Mouse (Mus musculus) CH12.LX (cell line): Measurements from ENCODE around the gene Wdr81.

Experiments
- CTCF ChIP-seq, 2 experiments: IDR thresholded peaks in 1 of 2; conservative IDR thresholded peaks in 1 of 2; 2 replicates each; pipeline ENCODE4 v1.5.1; 2011 to 2012; ENCODE audit warnings: low read depth in 2 of 2, low read length in 2 of 2, improper control_type of control experiment in 1 of 2, inconsistent platforms in 1 of 2, mild to moderate bottlenecking in 1 of 2, moderate library complexity in 1 of 2
- E2F4 ChIP-seq: IDR thresholded peaks from 2 replicates; pipeline ENCODE4 v1.6.1; 2011; ENCODE audit warnings: low read depth, low read length, improper control_type of control experiment; ENCODE audit not compliant: insufficient replicate concordance
- EP300 ChIP-seq: IDR thresholded peaks from 2 replicates; pipeline ENCODE4 v1.6.1; 2011; ENCODE audit warnings: low read length, improper control_type of control experiment
- HCFC1 ChIP-seq: IDR thresholded peaks from 2 replicates; pipeline ENCODE4 v1.6.1; 2012; ENCODE audit warnings: low read depth, mild to moderate bottlenecking, inconsistent platforms, low read length, improper control_type of control experiment
- MAFK ChIP-seq: IDR thresholded peaks from 2 replicates; pipeline ENCODE4 v1.6.1; 2011; ENCODE audit warnings: low read length, improper control_type of control experiment; ENCODE audit not compliant: insufficient replicate concordance
- MAX ChIP-seq: IDR thresholded peaks from 2 replicates; pipeline ENCODE4 v1.6.1; 2011; ENCODE audit warnings: low read length, improper control_type of control experiment
- MAZ ChIP-seq: IDR thresholded peaks from 2 replicates; pipeline ENCODE4 v1.6.1; 2012; ENCODE audit warnings: low read depth, mild to moderate bottlenecking, inconsistent platforms, low read length, improper control_type of control experiment, moderate library complexity
- MEF2A ChIP-seq: IDR thresholded peaks from 2 replicates; pipeline ENCODE4 v1.6.1; 2014; ENCODE audit warnings: low read depth, mild to moderate bottlenecking, inconsistent platforms, low read length, improper control_type of control experiment, borderline replicate concordance
- MXI1 ChIP-seq: IDR thresholded peaks from 2 replicates; pipeline ENCODE4 v1.6.1; 2011; ENCODE audit warnings: mild to moderate bottlenecking, low read depth, low read length, improper control_type of control experiment
- USF1 ChIP-seq: IDR thresholded peaks from 2 replicates; pipeline ENCODE4 v1.6.1; 2014; ENCODE audit warnings: low read depth, mild to moderate bottlenecking, inconsistent platforms, low read length, improper control_type of control experiment
- USF2 ChIP-seq: conservative IDR thresholded peaks from 2 replicates; pipeline ENCODE4 v1.6.1; 2011; ENCODE audit warnings: low read depth, low read length, improper control_type of control experiment
- ZMIZ1 ChIP-seq: IDR thresholded peaks from 2 replicates; pipeline ENCODE4 v1.6.1; 2012; ENCODE audit warnings: low read depth, mild to moderate bottlenecking, inconsistent platforms, low read length, improper control_type of control experiment

- TF ChIP-seq HCFC1 (no peak), EP300 (no peak; the same call in 1 of the 2 replicates), USF1 (no peak), MAX (no peak), E2F4 (no peak), MAFK (peak; percentile 76; the same call in 1 of the 2 replicates), ZMIZ1 (no peak), CTCF (conservative IDR thresholded peaks at IDR 0.05 in 1 of 2, IDR thresholded peaks at IDR 0.05 in 1 of 2; ENCODE audit: low read depth in 2 of 2, low read length in 2 of 2) (no peak), MEF2A (no peak), MAZ (peak; percentile 18; the same call in 1 of the 2 replicates), USF2 (no peak), MXI1 (peak; percentile 63; the same call in 1 of the 2 replicates)
Observed at GRCm38 (mm10) chr11:75462865-75463336, 8.4 kb upstream of the Wdr81 start.
